Mouse (Mus musculus) neural tube, embryonic 12.5 days (tissue): Measurements from ENCODE around the gene Gm960. TPM values are rescaled to one million over a fixed set of nuclear protein-coding genes. Genes with fewer than 3 reads are reported as not detected.

Source experiments
- ATAC-seq: fragments of 200-750 bp; cut with Nextera tagmentation; 2 replicates; pipeline ENCODE4 v1.8.0; 2017; ENCODE audit warnings: low read depth, mild to moderate bottlenecking, moderate TSS enrichment, moderate library complexity; ENCODE audit not compliant: low FRiP score
- H3K27ac ChIP-seq: fragments of 300-500 bp; sonication (generic); 2 replicates; pipeline ENCODE4 v1.5.1; 2016
- H3K27me3 ChIP-seq: fragments of 300-500 bp; sonication (generic); replicated peaks from 2 replicates; pipeline ENCODE4 v1.6.1; 2016; ENCODE audit warnings: mild to moderate bottlenecking
- H3K36me3 ChIP-seq: fragments of 300-500 bp; sonication (generic); 2 replicates; pipeline ENCODE4 v1.6.1; 2016; ENCODE audit warnings: mild to moderate bottlenecking
- H3K4me1 ChIP-seq: fragments of 300-500 bp; sonication (generic); 2 replicates; pipeline ENCODE4 v1.6.1; 2016
- H3K4me2 ChIP-seq: fragments of 300-500 bp; sonication (generic); replicated peaks from 2 replicates; pipeline ENCODE4 v1.6.1; 2016; ENCODE audit warnings: mild to moderate bottlenecking
- H3K4me3 ChIP-seq: fragments of 300-500 bp; sonication (generic); 2 replicates; pipeline ENCODE4 v1.5.1; 2016
- H3K9ac ChIP-seq: fragments of 300-500 bp; sonication (generic); 2 replicates; pipeline ENCODE4 v1.6.1; 2016; ENCODE audit warnings: mild to moderate bottlenecking
- H3K9me3 ChIP-seq: fragments of 300-500 bp; sonication (generic); 2 replicates; pipeline ENCODE4 v1.6.1; 2016; ENCODE audit warnings: mild to moderate bottlenecking
- WGBS: fragments of 180-500 bp; shearing (Covaris S2); methylation state at CpG from one replicate; pipeline ENCODE4 v1.1.7; 2016; 5-methylcytosine and 5-hydroxymethylcytosine counted together
- polyA plus RNA-seq: library from polyadenylated mRNA; unstranded; fragments of >200 nt; fragmentation: Nextera tagmentation; extraction: Ambion mirVana; gene quantifications from 2 replicates; pipeline ENCODE4 v1.2.1, GENCODE M21; 2016

The Gm960 gene
- polyA plus RNA-seq, 1 experiment from 2014 or later = 5.9 TPM

DNA sequence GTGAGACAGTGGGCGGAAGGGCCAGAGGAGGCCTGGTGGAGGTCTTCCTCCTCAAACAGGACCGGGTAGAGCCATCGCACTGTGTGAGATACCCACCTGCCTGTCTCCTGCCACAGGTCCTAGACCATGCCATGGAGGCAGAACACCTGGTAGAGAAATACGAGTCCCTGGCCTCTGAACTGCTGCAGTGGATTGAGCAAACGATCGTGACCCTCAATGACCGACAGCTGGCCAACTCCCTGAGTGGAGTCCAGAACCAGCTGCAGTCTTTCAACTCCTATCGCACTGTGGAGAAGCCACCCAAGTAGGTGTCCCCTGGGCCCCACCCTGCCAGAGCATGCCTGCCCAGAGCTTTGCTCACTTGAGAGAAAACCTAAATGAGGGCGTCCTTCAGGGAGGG lies 30.7 kb upstream of the Gm960 start:
- WGBS = 87% methylated on average over 9 of the region's 9 CpGs
- ATAC-seq = no peak

DNA sequence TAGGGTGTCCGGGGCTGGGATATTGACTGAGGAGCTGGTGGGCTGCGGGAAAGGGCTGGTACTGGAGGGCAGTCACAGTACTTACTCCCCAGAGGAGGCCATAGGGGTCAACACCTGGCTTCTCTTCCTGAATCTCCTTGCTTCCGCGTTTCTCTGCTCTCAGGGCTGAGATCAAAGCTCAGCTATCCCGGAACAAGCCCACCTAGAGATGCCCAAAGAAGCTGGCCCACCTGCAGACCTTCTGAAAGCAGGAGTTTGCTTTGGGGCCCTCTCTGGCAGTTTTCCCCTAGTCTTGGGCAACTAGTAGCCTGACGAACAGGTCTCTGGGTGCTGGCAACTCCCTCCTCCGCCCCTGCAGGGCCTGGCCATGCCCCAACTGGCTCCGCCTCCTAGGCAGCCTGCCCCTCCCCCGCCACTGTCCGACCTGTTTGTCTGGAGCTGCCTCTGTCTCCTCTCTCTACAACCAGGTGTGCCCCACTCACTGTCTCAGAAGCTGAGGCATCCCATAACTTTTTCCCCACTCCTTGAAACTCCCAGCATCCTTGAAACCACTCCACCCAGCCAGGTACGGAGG lies 22.3 kb upstream of the Gm960 start:
- Histone ChIP-seq H3K4me3 (no peak overlapping the region), H3K4me1 (peaks cover 10% of the 10 kb centered on the region), H3K27ac (no peak overlapping the region), H3K36me3 (peaks cover 53% of the 10 kb centered on the region), H3K27me3 (no peaks in the 10 kb centered on the region), H3K9ac (no peak overlapping the region), H3K4me2 (no peak overlapping the region), H3K9me3 (no peaks in the 10 kb centered on the region)
- WGBS = 21% methylated on average over 11 of the region's 11 CpGs
- no peak for ATAC-seq

More for the DNA sequence above, 30.7 kb upstream of the Gm960 start:
- Histone ChIP-seq H3K4me2 (no peak overlapping the region), H3K36me3 (peaks cover 89% of the 10 kb centered on the region), H3K9ac (no peak overlapping the region), H3K27ac (no peak overlapping the region), H3K27me3 (no peaks in the 10 kb centered on the region), H3K4me1 (no peaks in the 10 kb centered on the region), H3K9me3 (no peaks in the 10 kb centered on the region), H3K4me3 (no peak overlapping the region)

DNA sequence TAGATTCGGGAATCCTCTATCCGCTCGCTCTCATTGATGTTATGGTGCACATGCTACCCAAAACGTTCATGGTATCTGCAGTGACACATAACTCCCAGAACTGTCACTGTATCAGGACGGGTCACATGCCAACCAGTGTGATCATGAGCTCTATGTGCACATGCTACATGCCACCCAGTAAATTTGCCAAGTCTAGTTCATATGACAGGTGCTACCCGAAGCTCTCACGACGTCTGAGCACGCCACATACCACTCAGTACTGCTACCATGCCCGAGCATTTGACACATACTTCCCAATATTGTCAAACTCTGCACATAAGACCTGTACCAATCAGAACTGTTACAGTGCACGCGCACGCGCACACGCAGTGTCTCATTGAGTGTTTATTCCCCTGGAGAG lies 21.6 kb upstream of the Gm960 start:
- Histone ChIP-seq H3K36me3 (peaks cover 48% of the 10 kb centered on the region), H3K9me3 (no peaks in the 10 kb centered on the region), H3K4me1 (peaks cover 10% of the 10 kb centered on the region), H3K4me2 (no peak overlapping the region), H3K27ac (no peak overlapping the region), H3K4me3 (no peak overlapping the region), H3K27me3 (no peaks in the 10 kb centered on the region), H3K9ac (no peak overlapping the region)
- 88% methylated on average over 15 of the region's 15 CpGs for WGBS
- no peak for ATAC-seq

DNA sequence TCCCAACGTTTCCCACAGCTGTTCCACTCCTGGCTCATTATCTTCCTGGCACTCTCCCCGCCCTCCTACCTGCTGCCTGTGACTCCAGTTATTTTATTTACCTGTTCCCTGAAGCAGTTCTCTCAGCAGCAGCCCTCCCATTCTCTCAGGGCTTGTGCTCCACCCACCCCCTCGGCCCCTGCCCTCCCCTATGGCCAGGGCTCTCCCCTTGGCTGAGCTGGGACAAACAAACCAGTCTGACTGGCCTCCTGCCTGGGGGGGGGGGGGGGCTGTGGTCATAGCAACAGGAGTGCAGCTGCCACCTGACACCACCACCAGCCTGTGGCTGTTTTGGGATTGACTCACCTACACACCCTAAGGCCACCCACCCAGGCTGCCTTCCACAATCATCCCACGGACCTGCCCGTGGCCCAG lies 20.9 kb upstream of the Gm960 start:
- Histone ChIP-seq H3K4me3 (no peak overlapping the region), H3K9me3 (no peaks in the 10 kb centered on the region), H3K27me3 (no peaks in the 10 kb centered on the region), H3K4me2 (no peak overlapping the region), H3K4me1 (peaks cover 18% of the 10 kb centered on the region), H3K36me3 (peaks cover 42% of the 10 kb centered on the region), H3K9ac (0 out of 2 replicates have a peak overlapping the region, but pooled peaks have one; percentile 38), H3K27ac (no peak overlapping the region)
- WGBS = 22% methylated on average over 5 of the region's 5 CpGs
- no peak for ATAC-seq

DNA sequence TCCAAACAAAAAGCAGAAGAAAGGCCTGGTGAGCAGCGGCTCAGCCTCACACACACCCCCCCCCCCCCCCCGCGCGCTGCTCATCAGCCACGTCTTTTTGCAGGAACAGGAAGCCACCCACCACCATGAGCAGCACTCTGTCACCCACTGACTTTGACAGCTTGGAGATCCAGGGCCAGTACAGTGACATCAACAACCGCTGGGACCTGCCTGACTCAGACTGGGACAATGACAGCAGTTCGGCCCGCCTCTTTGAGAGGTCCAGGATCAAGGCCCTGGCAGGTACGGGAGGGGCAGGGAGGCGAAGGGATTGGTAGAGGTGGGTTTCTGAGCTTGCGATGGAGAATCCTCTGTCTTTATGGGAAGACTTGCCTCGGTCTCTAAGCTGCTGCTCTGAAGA lies 20.2 kb upstream of the Gm960 start:
- 43% methylated on average over 12 of the region's 12 CpGs for WGBS
- Histone ChIP-seq H3K27ac (no peak overlapping the region), H3K4me3 (no peak overlapping the region), H3K27me3 (no peaks in the 10 kb centered on the region), H3K9ac (0 out of 2 replicates have a peak overlapping the region, but pooled peaks have one; percentile 38), H3K4me2 (no peak overlapping the region), H3K9me3 (no peaks in the 10 kb centered on the region), H3K36me3 (peaks cover 36% of the 10 kb centered on the region), H3K4me1 (peaks cover 24% of the 10 kb centered on the region)
- no peak for ATAC-seq

DNA sequence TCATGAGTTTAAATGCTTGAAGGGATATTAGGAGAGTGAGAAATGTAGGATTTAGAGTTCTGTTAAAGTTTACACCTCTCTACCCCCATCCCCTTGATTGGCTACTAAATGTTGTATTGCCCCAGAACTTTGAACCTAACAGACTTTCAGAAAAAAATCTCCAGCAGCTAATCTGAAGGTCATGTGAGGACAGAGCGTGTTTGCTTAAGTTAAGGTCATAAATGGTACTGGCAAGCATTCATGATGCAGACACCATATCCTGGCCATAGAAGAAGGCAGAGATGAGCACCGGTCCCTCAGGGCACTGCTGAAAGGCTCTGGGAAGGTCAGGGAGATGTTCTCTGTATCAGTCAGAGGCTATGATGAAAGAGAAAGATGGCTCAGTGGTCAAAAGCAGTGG lies 18.8 kb upstream of the Gm960 start:
- 95% methylated on average over 2 of the region's 2 CpGs for WGBS
- Histone ChIP-seq H3K4me3 (no peak overlapping the region), H3K4me2 (no peak overlapping the region), H3K27ac (no peak overlapping the region), H3K4me1 (peaks cover 35% of the 10 kb centered on the region), H3K36me3 (peaks cover 35% of the 10 kb centered on the region), H3K9ac (no peak overlapping the region), H3K27me3 (0 out of 2 replicates have a peak, but pooled peaks cover 3% of the 10 kb centered on the region), H3K9me3 (no peaks in the 10 kb centered on the region)
- no peak for ATAC-seq

DNA sequence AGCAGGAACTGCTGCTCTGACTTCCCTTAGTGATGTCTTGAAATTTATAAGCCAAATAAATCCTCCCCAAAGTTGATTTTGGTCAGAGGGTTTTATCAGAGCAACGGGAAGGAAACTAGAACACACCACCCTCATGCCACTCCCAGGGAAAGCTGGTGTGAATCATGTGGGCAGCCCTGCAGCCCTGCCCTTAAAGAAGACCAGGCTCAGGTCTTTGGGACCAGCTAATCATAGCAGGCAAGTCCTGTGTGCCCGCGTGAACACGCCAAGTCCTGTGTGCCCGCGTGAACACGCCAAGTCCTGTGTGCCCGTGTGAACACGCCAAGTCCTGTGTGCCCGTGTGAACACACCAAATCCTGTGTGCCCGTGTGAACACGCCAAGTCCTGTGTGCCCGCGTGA lies 18.3 kb upstream of the Gm960 start:
- Histone ChIP-seq H3K4me2 (no peak overlapping the region), H3K4me1 (peaks cover 36% of the 10 kb centered on the region), H3K36me3 (peaks cover 30% of the 10 kb centered on the region), H3K9me3 (no peaks in the 10 kb centered on the region), H3K27ac (no peak overlapping the region), H3K9ac (no peak overlapping the region), H3K4me3 (no peak overlapping the region), H3K27me3 (0 out of 2 replicates have a peak, but pooled peaks cover 3% of the 10 kb centered on the region)
- no peak for ATAC-seq
- 95% methylated on average over 14 of the region's 14 CpGs for WGBS

DNA sequence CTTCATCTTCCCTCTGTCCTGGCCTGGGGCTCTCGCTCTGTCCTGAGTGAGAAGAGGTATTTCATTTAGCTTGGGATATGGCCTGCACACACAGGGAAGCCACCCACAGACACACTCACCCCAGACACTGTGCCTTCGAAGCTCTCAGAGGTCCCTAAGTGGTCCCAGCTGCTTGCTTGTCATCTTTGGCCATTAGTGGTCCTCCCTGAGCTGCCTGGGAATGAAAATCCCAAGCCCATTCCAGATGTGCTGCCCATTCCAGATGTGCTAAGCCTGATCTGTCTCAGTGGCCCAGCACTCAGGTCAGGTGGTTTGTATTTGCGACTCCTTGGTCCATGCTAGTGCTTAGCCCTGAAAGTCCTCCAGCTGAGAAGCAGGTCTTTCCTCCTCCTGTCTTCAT lies 15.4 kb upstream of the Gm960 start:
- H3K4me3 ChIP-seq = peak overlapping the region; percentile 78
- H3K36me3 ChIP-seq = peaks cover 4% of the 10 kb centered on the region
- H3K27me3 ChIP-seq = 0 out of 2 replicates have a peak, but pooled peaks cover 3% of the 10 kb centered on the region
- H3K4me2 ChIP-seq = peak overlapping the region; percentile 84
- WGBS = 57% methylated on average over 3 of the region's 3 CpGs
- peaks cover 33% of the 10 kb centered on the region for H3K4me1 ChIP-seq
- no peaks in the 10 kb centered on the region for H3K9me3 ChIP-seq
- no peak overlapping the region for H3K27ac ChIP-seq
- H3K9ac ChIP-seq = peak overlapping the region; percentile 46; the same call in 1 of the 2 replicates
- ATAC-seq = no peak

DNA sequence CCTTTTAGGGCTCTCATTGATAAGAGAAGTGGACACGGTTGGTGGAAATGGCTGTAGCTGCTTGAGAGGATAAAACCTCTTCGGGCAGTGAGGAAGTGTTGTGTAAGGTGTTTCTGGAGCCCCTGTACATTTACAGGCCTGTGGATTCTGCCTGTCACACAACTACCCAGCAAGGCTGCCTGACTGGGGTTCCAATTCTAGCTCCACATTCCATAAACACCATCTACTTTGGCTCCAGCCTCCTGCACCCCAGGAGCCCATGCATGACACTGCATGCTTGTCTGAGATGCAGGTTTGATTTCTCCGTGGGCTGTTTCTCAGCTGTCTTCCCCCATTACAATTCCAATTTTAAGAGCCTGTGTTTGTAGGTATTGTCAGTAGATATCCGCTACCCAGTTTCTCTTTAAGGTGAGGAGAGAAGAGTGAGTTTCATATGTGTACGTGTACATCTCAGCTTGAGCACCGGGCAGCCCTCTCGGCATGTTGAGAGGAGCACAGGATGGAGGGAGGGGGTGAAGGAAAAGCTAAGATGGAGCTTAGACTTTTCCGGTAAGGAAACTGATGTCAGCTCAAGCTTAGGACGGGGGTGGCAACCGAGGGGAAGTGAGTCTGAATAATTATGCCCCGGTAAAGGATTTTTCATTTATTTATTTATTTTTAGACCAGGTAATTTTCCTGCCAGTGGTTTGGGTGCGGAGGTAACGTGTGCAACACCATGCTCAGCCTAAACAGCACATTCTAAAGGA lies 14.5 kb upstream of the Gm960 start:
- WGBS = 38% methylated on average over 13 of the region's 13 CpGs
- H3K4me1 ChIP-seq = peaks cover 33% of the 10 kb centered on the region
- no peak for ATAC-seq
- H3K27me3 ChIP-seq = 0 out of 2 replicates have a peak, but pooled peaks cover 3% of the 10 kb centered on the region
- no peaks in the 10 kb centered on the region for H3K9me3 ChIP-seq
- peak overlapping the region; percentile 94 for H3K9ac ChIP-seq
- peak overlapping the region; percentile 84 for H3K4me2 ChIP-seq
- H3K27ac ChIP-seq = peak overlapping the region; percentile 90; the same call in 1 of the 2 replicates
- H3K36me3 ChIP-seq = no peaks in the 10 kb centered on the region
- peak overlapping the region; percentile 78 for H3K4me3 ChIP-seq

DNA sequence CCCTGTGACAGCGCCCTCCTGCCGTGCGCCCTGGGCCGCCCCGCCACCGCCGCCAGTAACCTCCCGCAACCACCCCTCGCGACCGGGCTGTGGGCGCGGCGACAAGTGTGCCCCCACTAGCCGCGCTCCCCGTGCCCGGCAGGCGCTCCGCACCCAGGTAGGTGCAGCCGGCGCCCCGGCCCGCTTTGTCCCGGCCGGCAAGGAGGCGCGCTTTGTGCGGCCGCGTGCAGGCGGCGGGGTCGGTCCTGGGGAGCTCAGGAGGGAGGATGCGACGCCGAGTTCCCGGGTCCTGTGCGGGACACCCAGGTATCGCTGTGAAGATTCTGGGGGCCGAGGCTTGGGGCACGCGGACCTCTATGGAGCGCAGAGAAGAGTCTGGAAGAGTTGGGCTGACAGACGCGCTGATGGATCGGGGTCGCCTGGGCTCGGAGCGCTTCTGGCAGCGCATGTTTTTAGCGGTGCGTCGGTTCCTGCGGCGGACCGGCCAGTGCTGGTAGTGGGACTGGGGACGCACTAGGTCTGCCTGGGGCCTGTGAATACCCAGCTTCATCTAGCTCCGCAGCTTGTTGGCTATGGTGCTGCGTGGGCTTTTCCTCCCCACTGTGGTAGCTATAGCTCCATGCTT lies 13.8 kb upstream of the Gm960 start:
- WGBS = under 1% methylated on average over 58 of the region's 60 CpGs
- Histone ChIP-seq H3K9ac (peak overlapping the region; percentile 94), H3K36me3 (no peaks in the 10 kb centered on the region)

DNA sequence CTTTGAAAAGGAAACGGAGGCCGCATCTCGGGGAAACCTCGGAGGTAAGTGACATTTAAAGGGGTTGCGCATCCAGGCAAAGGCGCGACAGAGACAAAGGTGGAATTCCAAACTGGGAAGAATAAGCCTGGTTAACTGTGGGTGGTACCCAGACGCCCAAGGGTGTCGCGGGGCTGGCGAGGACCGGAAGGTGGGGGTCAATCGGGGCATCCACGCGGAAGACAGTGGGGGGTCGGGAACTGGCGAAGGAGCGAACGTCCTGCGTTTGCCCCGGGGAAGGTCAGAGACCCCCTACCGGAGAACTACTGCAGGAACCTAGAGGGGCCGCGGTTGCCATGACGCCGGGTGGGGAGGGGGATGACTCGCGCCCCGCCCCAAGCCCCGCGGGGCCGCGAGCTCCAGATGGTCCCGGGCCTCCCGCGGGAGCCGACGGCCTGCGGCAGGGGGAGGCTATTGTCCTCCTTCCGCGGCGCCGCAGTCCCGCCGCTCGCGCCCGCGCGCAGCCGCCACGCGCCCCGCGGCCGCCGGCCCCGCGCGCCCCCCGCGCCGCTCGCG lies 13.2 kb upstream of the Gm960 start:
- Histone ChIP-seq H3K9me3 (no peaks in the 10 kb centered on the region), H3K4me1 (peaks cover 33% of the 10 kb centered on the region), H3K36me3 (no peaks in the 10 kb centered on the region), H3K27me3 (0 out of 2 replicates have a peak, but pooled peaks cover 3% of the 10 kb centered on the region), H3K4me2 (peak overlapping the region; percentile 84), H3K27ac (peak overlapping the region; percentile 90), H3K4me3 (peak overlapping the region; percentile 78), H3K9ac (peak overlapping the region; percentile 94)
- peak; percentile 87 for ATAC-seq
- 1% methylated on average over 43 of the region's 65 CpGs for WGBS

More for the DNA sequence above, 13.8 kb upstream of the Gm960 start:
- H3K4me1 ChIP-seq = peaks cover 33% of the 10 kb centered on the region
- ATAC-seq = peak; percentile 60
- H3K27me3 ChIP-seq = 0 out of 2 replicates have a peak, but pooled peaks cover 3% of the 10 kb centered on the region
- H3K9me3 ChIP-seq = no peaks in the 10 kb centered on the region
- peak overlapping the region; percentile 90 for H3K27ac ChIP-seq
- peak overlapping the region; percentile 84 for H3K4me2 ChIP-seq
- peak overlapping the region; percentile 78 for H3K4me3 ChIP-seq

DNA sequence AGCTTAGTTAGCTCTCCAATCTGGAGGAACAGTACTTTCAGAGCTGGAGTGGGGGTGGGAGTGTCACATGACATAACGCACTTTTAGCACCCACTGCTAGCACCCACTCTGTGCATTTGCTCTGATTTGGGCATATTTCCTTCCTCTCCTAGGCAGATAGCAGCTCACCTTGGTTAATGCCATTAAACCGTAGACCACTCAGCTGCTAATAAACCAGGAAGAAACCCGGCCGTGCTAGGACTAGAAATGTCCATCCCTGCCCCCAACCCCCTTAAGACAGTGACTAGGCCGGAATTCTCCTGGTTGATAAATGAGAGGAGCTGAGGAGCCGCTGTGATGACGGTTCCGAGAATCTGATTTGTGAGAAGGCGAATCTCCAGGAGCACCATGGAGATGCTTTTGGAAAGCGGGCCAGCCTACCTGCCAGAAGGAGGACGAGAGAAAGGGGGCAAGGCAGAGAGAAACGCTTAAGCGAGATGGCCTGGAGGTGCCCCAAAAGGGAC lies 12.7 kb upstream of the Gm960 start, which contains the start of gene Sptbn2:
Gene Sptbn2 (plus strand): TSS at position 70 of the 503 bp plus-strand sequence.
- peaks cover 33% of the 10 kb centered on the region for H3K4me1 ChIP-seq
- 9% methylated on average over 13 of the region's 13 CpGs for WGBS
- peak; percentile 35; the same call in 1 of the 2 replicates for ATAC-seq
- H3K27me3 ChIP-seq = 0 out of 2 replicates have a peak, but pooled peaks cover 3% of the 10 kb centered on the region
- H3K27ac ChIP-seq = peak within 1 kb of the TSS; percentile 90
- H3K4me3 ChIP-seq = peak within 1 kb of the TSS; percentile 78
- peak within 1 kb of the TSS; percentile 94 for H3K9ac ChIP-seq
- peak within 1 kb of the TSS; percentile 84 for H3K4me2 ChIP-seq
- no peaks in the 10 kb centered on the region for H3K36me3 ChIP-seq
- H3K9me3 ChIP-seq = no peaks in the 10 kb centered on the region
